Mouse (Mus musculus) liver, adult 2 months (tissue): ENCODE measurements around the gene Ropn1.

Experiments
- CTCF ChIP-seq: fragments of 200-500 bp; IDR thresholded peaks from 2 replicates; pipeline ENCODE4 v1.5.1; 2011; ENCODE audit warnings: low read depth, low read length, control low read depth
- POLR2A ChIP-seq: fragments of 200-500 bp; IDR thresholded peaks from 2 replicates; pipeline ENCODE4 v1.6.1; 2011; ENCODE audit warnings: low read length, control low read depth; ENCODE audit not compliant: insufficient read depth; ENCODE audit errors: extremely low read depth

GRCm38 (mm10) chr16:34649621-34650020, at the start of gene Ropn1:
- TF ChIP-seq CTCF (no peak), POLR2A (no peak)
